Mouse (Mus musculus): ENCODE data around the gene Dner.

Dner gene

DNA sequence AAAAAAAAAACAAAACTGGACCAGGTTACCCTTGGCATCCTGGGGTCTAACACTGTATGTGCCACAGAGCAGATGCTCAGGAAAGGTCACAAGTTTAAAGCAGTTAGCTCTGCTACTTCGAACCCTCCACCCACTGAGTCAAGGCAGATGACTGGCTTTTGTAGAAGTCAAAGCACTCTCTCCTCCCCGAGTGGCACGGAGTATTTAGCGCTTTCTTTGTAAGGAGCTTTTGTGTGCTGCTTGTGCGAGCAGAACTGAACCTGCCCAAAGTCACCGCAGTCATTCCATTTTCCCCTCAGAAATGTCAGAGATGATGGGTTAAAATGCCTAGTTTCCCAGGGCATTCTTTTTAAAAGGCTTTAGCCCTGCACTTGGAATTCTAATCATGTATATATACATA lies 59.1 kb downstream of the Dner start:
- in situ Hi-C loops (cut with MboI, MseI) = no loop called here

DNA sequence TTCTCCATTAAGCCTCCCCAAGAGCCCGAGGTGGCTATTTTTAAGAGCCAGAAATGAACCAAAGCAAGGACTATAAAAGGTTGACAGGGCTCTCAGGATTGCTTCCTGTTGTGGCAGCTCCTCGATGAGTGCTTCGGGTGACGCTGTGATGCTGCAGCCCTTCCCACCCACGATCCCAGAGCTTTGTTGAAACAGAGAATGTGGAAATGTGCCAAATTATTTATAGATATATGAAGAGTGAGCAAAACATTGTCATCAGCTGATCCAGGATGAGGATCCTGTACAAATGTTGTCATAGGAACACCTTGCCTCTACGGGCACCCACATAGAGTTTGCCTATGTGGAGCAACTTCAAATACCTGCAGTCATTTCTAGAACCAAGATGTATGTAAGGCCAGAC lies 67.8 kb downstream of the Dner start:
- in situ Hi-C loops (cut with MboI, MseI) = no loop called here

GRCm38 (mm10) chr1:84622978-84623554 lies 73.0 kb downstream of the Dner start:
- in situ Hi-C loops (cut with MboI, MseI) = no loop called here

- in situ Hi-C loops (cut with MboI, MseI) = no loop called here
Measured at GRCm38 (mm10) chr1:84621308-84621707, 74.7 kb downstream of the Dner start.

DNA sequence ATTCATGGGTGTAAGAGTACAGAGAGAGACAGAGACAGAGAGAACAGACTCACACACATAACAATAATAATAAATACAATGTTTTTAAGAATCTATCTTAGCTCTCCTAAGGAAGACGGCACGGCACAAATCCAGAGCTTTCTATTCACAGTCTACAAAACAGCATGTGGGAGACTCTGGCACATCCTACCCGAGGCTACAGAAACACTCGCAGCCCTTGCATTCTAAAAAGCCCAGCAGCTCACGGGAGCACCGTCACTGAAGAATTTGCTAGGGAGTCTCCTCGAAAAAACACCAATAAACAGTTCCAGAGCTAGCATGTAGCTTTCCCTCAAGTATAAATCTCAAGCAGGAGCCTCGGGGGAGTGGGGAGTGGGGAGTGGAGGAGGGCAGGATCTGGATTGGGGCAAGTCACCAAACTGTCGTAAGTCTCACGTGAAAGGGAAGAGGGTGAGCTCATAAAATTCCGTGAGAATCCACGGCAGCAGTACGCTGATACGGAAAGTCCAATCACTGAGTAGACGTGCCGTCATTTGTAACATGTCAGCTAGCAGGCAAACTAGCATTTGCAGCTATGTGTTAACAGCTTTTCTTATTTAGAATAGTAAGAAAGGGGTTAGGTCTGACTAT lies 76.8 kb downstream of the Dner start:
- in situ Hi-C loops (cut with MboI, MseI) = no loop called here

- in situ Hi-C loops (cut with MboI, MseI) = no loop called here
Measured at GRCm38 (mm10) chr1:84618094-84618493, 77.9 kb downstream of the Dner start.

- in situ Hi-C loops (cut with MboI, MseI) = no loop called here
Measured at GRCm38 (mm10) chr1:84616133-84616532, 79.9 kb downstream of the Dner start.

DNA sequence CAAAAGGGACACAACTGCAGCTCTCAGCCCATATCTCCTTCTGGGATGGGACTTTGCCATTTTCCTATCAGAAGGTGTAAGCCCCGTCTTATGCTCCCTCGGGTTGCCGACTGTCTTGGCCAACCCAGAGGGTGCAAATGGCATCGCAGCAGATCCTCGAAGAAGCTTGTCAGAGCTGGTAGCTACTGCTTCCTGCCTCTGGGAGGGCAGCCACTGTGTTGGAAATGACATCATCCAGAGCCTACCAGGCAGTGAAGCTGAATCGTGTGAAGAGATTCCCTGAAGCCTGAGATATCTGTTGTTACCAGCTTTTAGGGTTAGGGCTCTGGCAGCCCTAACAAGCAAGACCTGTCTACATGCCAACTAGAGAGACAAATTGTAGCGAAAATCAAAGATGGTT lies 81.4 kb downstream of the Dner start:
- in situ Hi-C loops (cut with MboI, MseI) = no loop called here

- in situ Hi-C loops (cut with MboI, MseI) = no loop called here
Measured at GRCm38 (mm10) chr1:84613119-84613518, 82.9 kb downstream of the Dner start.

GRCm38 (mm10) chr1:84611331-84611730 lies 84.7 kb downstream of the Dner start:
- in situ Hi-C loops (cut with MboI, MseI) = no loop called here

DNA sequence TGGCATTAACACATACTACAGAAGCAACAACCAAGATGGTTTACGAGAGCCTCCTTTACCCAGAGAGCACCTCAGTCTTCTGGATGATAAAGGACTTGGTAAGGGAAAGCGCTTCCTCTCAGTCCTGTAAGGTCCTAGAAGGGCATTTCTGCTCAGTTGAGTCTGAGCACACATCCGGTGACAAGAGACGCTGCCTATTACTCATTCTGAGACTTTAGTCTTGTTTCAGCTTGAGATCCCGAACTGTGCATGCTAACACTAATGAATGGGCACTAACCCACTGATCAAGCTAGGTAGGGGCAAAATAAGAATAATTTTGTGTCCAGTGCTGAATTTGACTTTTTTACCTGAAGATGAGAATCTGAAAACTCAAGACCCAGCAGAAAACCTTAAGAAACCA lies 97.0 kb downstream of the Dner start:
- in situ Hi-C loops (cut with MboI, MseI) = no loop called here

DNA sequence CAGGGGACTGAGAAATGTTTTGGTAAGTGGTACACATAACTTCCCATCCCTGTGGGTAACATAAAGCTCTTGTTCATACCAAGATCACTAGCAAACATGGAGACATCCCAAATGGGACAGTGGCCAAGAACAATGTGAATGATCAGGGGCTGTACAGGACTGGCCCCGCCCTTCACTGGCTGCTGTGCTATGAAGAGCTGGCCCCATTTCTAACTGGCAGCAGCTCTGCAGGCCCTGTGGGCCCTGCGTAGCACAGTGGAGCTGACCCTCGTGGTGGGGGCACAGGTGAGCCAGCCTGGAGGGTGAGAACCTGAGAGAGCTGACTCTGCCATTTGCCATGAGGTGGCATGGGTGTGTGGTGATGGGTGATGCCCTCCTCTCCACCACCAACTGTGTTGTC lies 100.0 kb downstream of the Dner start:
- in situ Hi-C loops (cut with MboI, MseI) = no loop called here

GRCm38 (mm10) chr1:84592394-84592793 lies 103.6 kb downstream of the Dner start:
- in situ Hi-C loops (cut with MboI, MseI) = no loop called here

- in situ Hi-C loops (cut with MboI, MseI) = no loop called here
Measured at GRCm38 (mm10) chr1:84590534-84590933, 105.5 kb downstream of the Dner start.

DNA sequence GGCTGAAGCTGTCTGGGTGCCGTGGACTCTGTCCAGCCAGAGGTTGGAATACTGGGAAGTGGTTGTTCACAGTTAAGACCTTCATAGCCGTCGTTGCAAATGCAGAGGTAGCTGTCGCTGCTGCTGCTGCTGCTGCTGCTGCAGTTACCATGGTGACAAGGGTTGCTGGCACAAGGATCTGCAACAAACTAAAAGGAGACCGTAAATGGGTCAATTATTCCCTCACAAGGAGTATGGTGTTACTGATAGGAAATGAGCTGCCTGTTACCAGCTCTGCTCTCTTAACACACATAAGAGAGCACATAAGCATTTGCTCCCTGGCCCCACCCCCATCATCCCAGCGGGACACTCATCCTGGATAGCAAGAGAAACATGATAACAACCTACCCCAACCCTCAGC lies 110.6 kb downstream of the Dner start:
- in situ Hi-C loops (cut with MboI, MseI) = no loop called here

DNA sequence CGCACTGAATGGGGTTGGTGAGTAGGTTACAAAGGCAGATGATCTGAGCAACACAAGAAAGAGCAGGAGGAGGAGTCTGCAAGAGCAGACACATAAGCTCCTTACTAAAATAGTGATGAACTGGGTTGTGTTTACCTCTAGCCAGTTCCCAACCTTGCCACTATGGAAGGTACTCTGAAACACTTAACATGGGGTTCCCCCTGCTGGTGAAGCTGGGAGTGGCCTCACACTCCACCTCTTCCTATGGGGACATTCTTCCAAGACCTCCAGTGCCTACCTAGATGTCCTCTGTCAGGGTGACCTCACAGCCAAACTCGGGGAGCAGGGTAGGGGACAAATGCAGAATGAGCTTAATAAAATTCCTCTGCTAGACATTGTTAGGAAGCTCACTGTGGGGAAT lies 114.2 kb downstream of the Dner start:
- in situ Hi-C loops (cut with MboI, MseI) = no loop called here

DNA sequence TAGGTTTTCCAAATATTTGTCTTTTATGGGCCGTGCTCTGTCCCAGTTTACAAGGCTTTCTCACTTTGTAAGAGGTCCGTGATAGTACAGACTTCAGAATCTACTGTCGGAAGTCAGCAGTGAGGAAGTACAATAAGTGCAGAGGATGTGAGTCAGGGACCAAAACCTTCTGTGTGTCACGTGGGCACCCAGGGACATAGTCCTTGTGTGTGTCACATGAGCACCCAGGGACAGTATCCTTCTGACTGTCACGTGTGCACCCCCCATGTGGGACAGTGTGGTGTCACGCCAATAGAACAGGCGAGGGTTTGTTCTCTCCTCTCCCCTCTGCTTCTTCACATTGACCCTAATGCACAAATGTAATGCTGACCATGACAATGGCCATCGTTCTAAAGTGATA lies 134.2 kb downstream of the Dner start:
- in situ Hi-C loops (cut with MboI, MseI) = no loop called here

DNA sequence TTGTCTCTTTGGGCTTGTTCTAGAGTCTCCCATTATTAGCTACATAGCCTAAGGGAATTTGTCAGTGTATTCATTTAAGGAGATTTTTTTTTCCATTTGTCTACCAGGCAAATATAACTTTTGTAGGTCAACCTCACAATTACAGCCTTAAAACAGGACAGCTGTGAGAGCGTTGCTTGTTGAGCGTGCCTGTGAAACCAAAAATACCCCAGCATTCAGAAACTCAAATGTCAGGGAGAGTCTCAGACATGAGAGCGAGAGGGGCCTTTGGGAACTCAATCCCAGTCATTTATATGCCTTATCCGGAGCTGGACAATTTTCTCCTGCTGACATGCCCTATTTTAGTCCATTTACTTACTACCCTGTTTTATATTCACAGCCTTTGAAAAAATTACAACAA lies 134.6 kb downstream of the Dner start:
- in situ Hi-C loops (cut with MboI, MseI) = no loop called here

DNA sequence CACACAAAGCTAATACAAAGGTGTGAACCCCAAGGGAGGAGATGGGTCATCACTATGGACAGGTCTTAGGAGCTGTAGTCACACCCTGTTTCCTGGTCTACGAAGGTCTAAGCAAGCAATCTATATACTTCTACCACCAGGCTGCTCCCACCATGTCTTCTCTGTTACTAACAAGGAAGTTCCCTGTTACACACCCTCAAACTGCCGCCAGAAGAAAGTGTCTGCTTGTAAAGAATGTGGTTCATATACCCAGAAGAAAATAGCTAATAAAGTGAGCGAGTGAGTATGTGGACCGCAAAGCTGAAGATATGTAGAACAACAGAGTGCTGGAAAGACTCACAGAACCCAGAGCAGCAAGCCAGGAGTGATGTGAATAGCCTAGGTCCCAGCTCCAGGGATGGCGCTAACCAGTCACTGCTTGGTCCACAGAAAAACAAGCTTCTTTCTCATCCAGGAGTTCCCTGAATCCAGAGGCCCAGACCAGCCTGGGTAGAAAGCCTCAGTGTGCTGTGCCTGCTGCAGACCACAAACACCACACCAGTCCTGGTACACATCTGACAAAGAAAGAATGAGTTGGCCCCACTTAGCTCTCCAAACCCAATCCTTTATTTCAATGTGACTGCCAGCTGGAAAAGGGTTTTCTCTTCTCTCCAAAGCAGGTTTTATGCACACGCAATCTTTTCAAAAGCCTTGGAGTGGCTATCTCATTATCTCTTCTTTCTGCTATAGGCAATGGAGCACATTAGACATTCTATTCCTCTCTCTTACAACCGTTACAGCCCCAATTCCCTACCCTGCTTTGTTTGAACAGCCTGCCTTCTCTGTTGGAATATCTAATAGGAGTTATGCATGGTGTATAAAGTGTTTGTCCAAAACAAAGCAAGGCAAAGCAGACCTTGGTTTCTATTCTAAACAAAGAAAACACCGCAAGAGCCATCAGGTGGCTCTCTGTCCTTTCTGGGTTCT lies 139.2 kb downstream of the Dner start:
- in situ Hi-C loops (cut with MboI, MseI) = no loop called here

- in situ Hi-C loops (cut with MboI, MseI) = no loop called here
Measured at GRCm38 (mm10) chr1:84552005-84552404, 144.0 kb downstream of the Dner start.

- in situ Hi-C loops (cut with MboI, MseI) = no loop called here
Measured at GRCm38 (mm10) chr1:84550065-84550368, 146.0 kb downstream of the Dner start.

DNA sequence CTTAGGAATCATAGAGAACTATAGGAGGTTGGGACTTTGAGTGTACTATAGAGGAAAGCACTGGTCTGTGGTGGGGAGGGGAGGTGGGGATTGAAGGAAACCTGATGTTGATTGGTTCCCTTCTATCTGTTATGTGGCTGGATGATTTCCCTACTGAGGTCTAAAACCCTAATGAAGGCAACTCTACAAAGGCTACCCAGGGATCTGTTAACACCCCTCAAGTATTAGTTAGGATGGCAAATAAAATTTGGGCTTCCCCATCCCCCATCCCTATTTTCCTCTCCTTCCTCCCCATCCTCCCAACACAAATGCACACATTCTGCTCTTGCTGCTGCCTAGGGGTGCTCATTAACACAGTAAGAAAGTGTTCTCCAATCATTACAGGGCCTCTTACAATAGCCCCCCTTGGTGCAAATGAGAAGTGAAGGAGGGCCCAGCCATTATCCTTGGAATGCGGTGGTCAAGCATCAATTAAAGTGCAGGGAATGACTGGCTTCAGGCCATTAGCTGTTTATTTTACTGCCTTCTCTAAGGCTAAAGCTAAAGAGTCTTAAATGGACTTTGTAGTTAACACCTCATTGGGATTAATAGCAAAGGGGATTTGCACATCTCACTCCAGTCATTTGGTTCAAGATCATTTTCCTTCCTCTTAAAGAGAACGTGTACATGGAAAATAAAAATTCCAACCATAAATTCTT lies 146.5 kb downstream of the Dner start:
- in situ Hi-C loops (cut with MboI, MseI) = no loop called here
